Mouse (Mus musculus) bone marrow, adult 2 months (tissue): ENCODE results near the gene 4930402H24Rik.

Source experiments
- CTCF ChIP-seq: fragments of 200-500 bp; IDR thresholded peaks from 2 replicates; pipeline ENCODE4 v1.5.1; 2011; ENCODE audit warnings: low read length, control low read depth; ENCODE audit not compliant: control insufficient read depth, insufficient read depth
- POLR2A ChIP-seq: fragments of 200-500 bp; IDR thresholded peaks from 2 replicates; pipeline ENCODE4 v1.6.1; 2011; ENCODE audit warnings: low read depth, mild to moderate bottlenecking, control low read depth, low read length, borderline replicate concordance; ENCODE audit not compliant: control insufficient read depth

- TF ChIP-seq CTCF (no peak), POLR2A (no peak)
These were observed 227.1 kb downstream of the 4930402H24Rik start for GRCm38 (mm10) chr2:130679154-130679553.
